Mouse (Mus musculus): ENCODE results near the gene Ly86.

Ly86 gene

GRCm38 (mm10) chr13:37344909-37345772 is at the start of gene Ly86:
Gene Ly86 (plus strand): TSS chr13:37345208.
- DNase-seq (ENCODE audit: low read depth, low spot score), result no peak

- no peak for DNase-seq (ENCODE audit: low read depth, low spot score)
These were observed 47.1 kb upstream of the Ly86 start for GRCm38 (mm10) chr13:37297886-37298285.

GRCm38 (mm10) chr13:37298856-37299255 is 46.2 kb upstream of the Ly86 start:
- no peak for DNase-seq (ENCODE audit: low read depth, low spot score)

- DNase-seq (ENCODE audit: low read depth, low spot score), result no peak
These were observed 42.1 kb upstream of the Ly86 start for GRCm38 (mm10) chr13:37302877-37303276.

GRCm38 (mm10) chr13:37308006-37308405 is 37.0 kb upstream of the Ly86 start:
- DNase-seq (ENCODE audit: low read depth, low spot score), result no peak

- DNase-seq (ENCODE audit: low read depth, low spot score), result no peak
These were observed 35.7 kb upstream of the Ly86 start for GRCm38 (mm10) chr13:37309296-37309695.

- no peak for DNase-seq (ENCODE audit: low read depth, low spot score)
These were observed 34.7 kb upstream of the Ly86 start for GRCm38 (mm10) chr13:37310331-37310730.

- DNase-seq (ENCODE audit: low read depth, low spot score), result peak; percentile 26
These were observed 33.3 kb upstream of the Ly86 start for GRCm38 (mm10) chr13:37311555-37312221.

GRCm38 (mm10) chr13:37312222-37312928 is 32.6 kb upstream of the Ly86 start:
- DNase-seq (ENCODE audit: low read depth, low spot score), result peak; percentile 93

GRCm38 (mm10) chr13:37312951-37313350 is 32.1 kb upstream of the Ly86 start:
- no peak for DNase-seq (ENCODE audit: low read depth, low spot score)

GRCm38 (mm10) chr13:37325504-37325903 is 19.5 kb upstream of the Ly86 start:
- peak; percentile 22 for DNase-seq (ENCODE audit: low read depth, low spot score)

GRCm38 (mm10) chr13:37329747-37330146 is 15.3 kb upstream of the Ly86 start:
- no peak for DNase-seq (ENCODE audit: low read depth, low spot score)

GRCm38 (mm10) chr13:37330971-37331370 is 14.0 kb upstream of the Ly86 start:
- DNase-seq (ENCODE audit: low read depth, low spot score), result no peak

GRCm38 (mm10) chr13:37332779-37333543 is 12.0 kb upstream of the Ly86 start:
- no peak for DNase-seq (ENCODE audit: low read depth, low spot score)

GRCm38 (mm10) chr13:37333544-37333870 is 11.5 kb upstream of the Ly86 start:
- DNase-seq (ENCODE audit: low read depth, low spot score), result no peak

GRCm38 (mm10) chr13:37337269-37337668 is 7.7 kb upstream of the Ly86 start:
- DNase-seq (ENCODE audit: low read depth, low spot score), result no peak

GRCm38 (mm10) chr13:37337871-37338270 is 7.1 kb upstream of the Ly86 start:
- DNase-seq (ENCODE audit: low read depth, low spot score), result no peak

GRCm38 (mm10) chr13:37342804-37343203 is 2.2 kb upstream of the Ly86 start:
- no peak for DNase-seq (ENCODE audit: low read depth, low spot score)

GRCm38 (mm10) chr13:37345823-37346222 is 815 bp downstream of the Ly86 start:
- DNase-seq (ENCODE audit: low read depth, low spot score), result no peak

- no peak for DNase-seq (ENCODE audit: low read depth, low spot score)
These were observed 3.0 kb downstream of the Ly86 start for GRCm38 (mm10) chr13:37347871-37348595.

GRCm38 (mm10) chr13:37349051-37349450 is 4.0 kb downstream of the Ly86 start:
- no peak for DNase-seq (ENCODE audit: low read depth, low spot score)

Data from embryo, embryonic 11.5 days (tissue).